ENCODE assay signal across 7 mouse cellular contexts in the genomic region with DNA sequence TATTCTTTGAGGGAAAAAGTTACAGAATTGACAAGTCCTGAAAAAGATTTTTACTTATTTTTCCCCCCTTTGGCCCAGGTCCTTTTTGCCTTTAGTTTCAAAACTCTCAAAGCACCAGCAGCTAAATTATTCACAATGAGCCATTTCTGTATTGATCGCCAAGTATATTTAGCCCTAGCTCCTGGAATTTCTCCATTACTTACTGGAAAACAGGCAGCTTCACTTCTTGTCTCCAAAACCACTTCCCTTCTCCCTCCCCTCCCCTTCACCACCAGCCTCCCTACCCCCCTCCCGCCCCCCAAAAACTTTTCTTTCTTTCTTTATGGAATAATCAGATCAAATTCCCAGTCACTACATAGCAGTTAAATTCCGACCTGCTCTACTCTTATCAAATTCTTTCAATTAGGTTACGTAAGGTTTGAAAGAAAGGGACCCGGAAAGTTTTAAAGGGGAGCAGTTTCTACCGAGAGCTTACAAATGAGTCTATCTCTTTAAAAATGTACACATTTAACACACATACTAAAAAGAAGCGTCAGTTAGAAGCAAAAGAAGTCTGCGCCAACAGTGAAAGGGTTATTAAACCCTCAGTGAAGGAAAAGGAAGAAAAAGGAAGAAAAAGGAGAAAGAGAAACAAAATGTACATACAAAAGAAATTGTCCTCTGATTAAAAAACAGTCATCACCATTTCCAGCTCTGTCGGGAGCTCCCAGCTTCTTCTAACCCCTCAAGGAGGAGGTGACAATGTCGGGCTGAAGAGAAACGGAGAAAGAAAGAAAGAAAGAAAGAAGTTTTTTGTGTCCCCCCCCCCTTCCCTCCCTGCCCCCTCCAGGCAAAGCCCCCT. TPM values are rescaled to one million over a fixed set of nuclear protein-coding genes. Genes with fewer than 3 reads are reported as not detected.
A peak's percentile ranks its signal among the peaks of the same experiment; 100 is the strongest.
DNase-seq lines count a peak whose midpoint lies in the region; ATAC-seq and TF ChIP-seq lines count a peak whose summit lies in the region.

No protein-coding gene starts in this region.

- no peak for TF ChIP-seq CTCF in stomach, postnatal 0 days (IDR thresholded peaks at IDR 0.05; ENCODE audit: low read depth)

- no peak overlapping the region for H3K27ac ChIP-seq in forebrain, embryonic 12.5 days
- H3K27ac ChIP-seq in liver, embryonic 12.5 days: no peak overlapping the region
- peak overlapping the region; percentile 81 for H3K27ac ChIP-seq in stomach, postnatal 0 days (replicated peaks)

- peak overlapping the region; percentile 75 for H3K4me2 ChIP-seq in forebrain, embryonic 12.5 days
- peak overlapping the region; percentile 96 for H3K4me2 ChIP-seq in liver, embryonic 12.5 days
- H3K4me2 ChIP-seq in stomach, postnatal 0 days (replicated peaks; ENCODE audit: low read depth): peak overlapping the region; percentile 70

- no peaks in the 10 kb centered on the region for H3K27me3 ChIP-seq in megakaryocyte, embryonic 14.5 days (replicated peaks)
- H3K27me3 ChIP-seq in forebrain, embryonic 12.5 days: no peaks in the 10 kb centered on the region
- no peaks in the 10 kb centered on the region for H3K27me3 ChIP-seq in liver, embryonic 12.5 days (replicated peaks)
- no peaks in the 10 kb centered on the region for H3K27me3 ChIP-seq in stomach, postnatal 0 days (ENCODE audit: control insufficient read depth, insufficient read depth, low read length)

- TF ChIP-seq EP300 in stomach, postnatal 0 days (optimal IDR thresholded peaks at IDR 0.05): no peak

- no peaks in the 10 kb centered on the region for H3K36me3 ChIP-seq in megakaryocyte, embryonic 14.5 days (replicated peaks; ENCODE audit: low read length)
- H3K36me3 ChIP-seq in forebrain, embryonic 12.5 days (replicated peaks): no peaks in the 10 kb centered on the region
- no peaks in the 10 kb centered on the region for H3K36me3 ChIP-seq in liver, embryonic 12.5 days
- no peaks in the 10 kb centered on the region for H3K36me3 ChIP-seq in stomach, postnatal 0 days (ENCODE audit: control insufficient read depth, insufficient read depth, low read length)

- peak overlapping the region; percentile 56 for H3K9ac ChIP-seq in forebrain, embryonic 12.5 days
- H3K9ac ChIP-seq in liver, embryonic 12.5 days: peak overlapping the region; percentile 46
- peak overlapping the region; percentile 59 for H3K9ac ChIP-seq in stomach, postnatal 0 days (ENCODE audit: low read length)

- H3K4me1 ChIP-seq in megakaryocyte, embryonic 14.5 days: peaks cover 35% of the 10 kb centered on the region
- H3K4me1 ChIP-seq in forebrain, embryonic 12.5 days: peaks cover 16% of the 10 kb centered on the region
- H3K4me1 ChIP-seq in liver, embryonic 12.5 days: peaks cover 37% of the 10 kb centered on the region
- H3K4me1 ChIP-seq in stomach, postnatal 0 days (replicated peaks; ENCODE audit: control insufficient read depth, insufficient read depth): 0 out of 2 replicates have a peak, but pooled peaks cover 3% of the 10 kb centered on the region

- no peak for DNase-seq in stomach, postnatal 0 days (ENCODE audit: low spot score)
- DNase-seq in cerebellum, adult 11 months: no peak
- no peak for DNase-seq in testis, postnatal 14 days (ENCODE audit: low spot score)

- H3K4me3 ChIP-seq in megakaryocyte, embryonic 14.5 days (replicated peaks): peak overlapping the region; percentile 92
- peak overlapping the region; percentile 71 for H3K4me3 ChIP-seq in forebrain, embryonic 12.5 days (replicated peaks)
- H3K4me3 ChIP-seq in liver, embryonic 12.5 days: peak overlapping the region; percentile 80
- peak overlapping the region; percentile 80 for H3K4me3 ChIP-seq in stomach, postnatal 0 days (ENCODE audit: low read depth, low read length)

- ATAC-seq in megakaryocyte, adult 5-6 weeks (ENCODE audit: poor library complexity, severe bottlenecking): no peak
- ATAC-seq in forebrain, embryonic 12.5 days (ENCODE audit: low FRiP score): no peak
- ATAC-seq in liver, embryonic 12.5 days: no peak
- no peak for ATAC-seq in stomach, postnatal 0 days (ENCODE audit: low FRiP score, low TSS enrichment)

- under 1% methylated on average over 11 of the region's 11 CpGs for WGBS in forebrain, embryonic 12.5 days
- 2% methylated on average over 11 of the region's 11 CpGs for WGBS in liver, embryonic 12.5 days (ENCODE audit: insufficient replicate concordance)
- 2% methylated on average over 11 of the region's 11 CpGs for WGBS in stomach, postnatal 0 days

- H3K9me3 ChIP-seq in megakaryocyte, embryonic 14.5 days: no peaks in the 10 kb centered on the region
- H3K9me3 ChIP-seq in forebrain, embryonic 12.5 days: no peaks in the 10 kb centered on the region
- no peaks in the 10 kb centered on the region for H3K9me3 ChIP-seq in liver, embryonic 12.5 days (replicated peaks)
- H3K9me3 ChIP-seq in stomach, postnatal 0 days (ENCODE audit: control insufficient read depth, low read length): no peaks in the 10 kb centered on the region

RNA-seq across cellular contexts. Expression of a gene that starts 1.8 kb away (rescaled TPM):
- 1.7 TPM in 1 of 2 replicates, not detected in the other for polyA plus RNA-seq in megakaryocyte, embryonic 14.5 days (2012; ENCODE audit: insufficient read depth, low replicate concordance)
- 6.7 and 10.8 TPM in 2 replicates for total RNA-seq in megakaryocyte, adult 5-6 weeks (2015)
- total RNA-seq in megakaryocyte, adult 5-6 weeks (2017): 6.8 and 8.8 TPM in 2 replicates
- polyA plus RNA-seq in forebrain, embryonic 12.5 days (2016; fragmentation: Nextera tagmentation; extraction: Ambion mirVana): 5.6 and 5.9 TPM in 2 replicates
- polyA plus RNA-seq in liver, embryonic 12.5 days (2016; fragmentation: Nextera tagmentation; extraction: Ambion mirVana): 1.6 and 1.9 TPM in 2 replicates
- 2.4 and 2.5 TPM in 2 replicates for polyA plus RNA-seq in stomach, postnatal 0 days (2015; fragmentation: Nextera tagmentation; extraction: Ambion mirVana)
